Mouse (Mus musculus) left cerebral cortex, adult 2 months (tissue): Measurements from ENCODE around the gene Atp7b. TPM values are rescaled to one million over a fixed set of nuclear protein-coding genes. Genes with fewer than 3 reads are reported as not detected.
A peak's percentile ranks its signal among the peaks of the same experiment; 100 is the strongest.

ENCODE experiments used
- DNase-seq, 2 experiments: peaks; one replicate each; pipeline ENCODE4 v3.0.0; 2021 to 2022; ENCODE audit warnings: low spot score in 2 of 2, mixed read lengths in 1 of 2; ENCODE audit errors: extremely low spot score in 1 of 2
- H3K27ac ChIP-seq: fragments of 200-600 bp; 2 replicates; pipeline ENCODE4 v1.8.1; 2022
- H3K4me3 ChIP-seq: fragments of 200-600 bp; 2 replicates; pipeline ENCODE4 v1.8.1; 2022
- CTCF ChIP-seq: fragments of 200-600 bp; IDR thresholded peaks from 2 replicates; pipeline ENCODE4 v1.8.1; 2022; ENCODE audit warnings: antibody characterized with exemption, mild to moderate bottlenecking, moderate library complexity
- intact Hi-C: fragments of 180-260 bp; cut with DNase I; formaldehyde crosslinking; loops from one replicate; pipeline ENCODE4 v1.15.1; 2025
- total RNA-seq, 2 experiments: library from RNA; stranded (reverse); gene quantifications; 2 replicates each; pipeline ENCODE4 v1.2.3; 2021

Gene Atp7b
- total RNA-seq, 2 experiments from 2014 or later: 1.9 to 2.1 TPM

GRCm38 (mm10) chr8:21958414-21958813, 101.7 kb downstream of the Atp7b start, which contains the start of gene Fam90a1a:
Gene Fam90a1a, plus strand, starts transcription at chr8:21958714.
- intact Hi-C loops: loop anchor here (5.0 kb wide), 2 partner anchors 201 to 951 kb away; no protein-coding TSS in a partner anchor
- H3K27ac ChIP-seq: no peak within 1 kb of the TSS
- DNase-seq: no peak
- no peak within 1 kb of the TSS for H3K4me3 ChIP-seq
- TF ChIP-seq CTCF: no peak

DNA sequence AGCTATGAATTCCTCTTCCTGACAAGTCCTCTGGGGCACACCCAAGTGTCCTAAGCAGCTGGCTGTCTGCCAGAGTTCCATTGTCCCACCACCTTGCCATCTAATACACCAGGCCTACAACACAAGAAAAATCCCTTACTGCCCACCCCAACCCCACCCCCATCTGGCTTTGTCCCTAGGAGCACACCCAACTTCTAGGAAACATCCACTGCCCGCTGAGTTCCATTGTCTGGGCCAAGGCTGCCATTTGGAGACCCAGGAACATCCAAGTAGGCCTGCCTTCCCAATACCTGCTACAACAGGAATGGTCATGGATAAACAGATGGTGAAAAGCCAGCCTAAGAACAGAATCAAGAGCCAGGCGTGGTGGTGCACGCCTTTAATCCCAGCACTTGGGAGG, 103.8 kb downstream of the Atp7b start:
- TF ChIP-seq CTCF: no peak
- DNase-seq: no peak
- no peak overlapping the region for H3K4me3 ChIP-seq
- no peak overlapping the region for H3K27ac ChIP-seq
- intact Hi-C loops: loop anchor here (5.0 kb wide), 2 partner anchors 199 to 949 kb away; no protein-coding TSS in a partner anchor

- Histone ChIP-seq H3K4me3 (no peak overlapping the region), H3K27ac (no peak overlapping the region)
- peak; percentile 32 to 48 for DNase-seq
- peak; percentile 87 for TF ChIP-seq CTCF
- intact Hi-C loops: loop anchor here (5.0 kb wide), 2 partner anchors 198 to 948 kb away; no protein-coding TSS in a partner anchor
These were observed 104.8 kb downstream of the Atp7b start for GRCm38 (mm10) chr8:21955321-21955720.

DNA sequence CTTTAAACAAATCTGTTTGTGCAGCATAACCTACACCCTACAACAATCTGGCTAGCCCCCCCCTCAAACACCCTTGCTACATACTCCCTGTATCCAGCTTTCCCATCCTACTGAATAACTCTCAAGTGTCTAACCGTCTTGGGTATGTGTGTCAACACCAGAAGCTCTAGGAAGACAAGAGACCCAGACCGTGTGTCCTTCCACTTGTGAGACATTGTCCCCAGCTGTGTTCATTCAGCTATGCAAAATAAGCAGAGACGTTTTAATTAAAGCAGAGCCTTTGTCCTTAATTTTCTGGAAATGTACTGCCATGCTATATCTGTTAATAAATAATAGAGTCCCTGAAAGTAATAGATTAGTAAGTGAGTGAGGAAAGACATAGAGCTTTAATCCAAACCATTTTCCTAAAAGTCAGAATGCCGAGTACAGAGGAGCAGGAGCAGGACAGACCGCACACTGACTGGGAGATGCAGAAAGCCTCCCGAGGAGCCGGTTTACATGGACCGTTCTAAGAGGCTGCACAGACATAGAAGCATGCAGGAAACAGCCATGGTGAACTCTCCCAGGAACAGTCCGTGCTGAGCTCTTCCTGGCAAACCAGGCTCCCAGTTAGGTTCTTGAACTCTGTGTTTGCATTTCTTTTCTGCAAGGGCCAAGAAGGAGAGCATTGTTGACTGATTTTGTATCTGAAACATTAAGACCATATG, 112.6 kb downstream of the Atp7b start:
- no peak for TF ChIP-seq CTCF
- intact Hi-C loops: no loop called here
- DNase-seq: no peak
- no peak overlapping the region for H3K4me3 ChIP-seq
- no peak overlapping the region for H3K27ac ChIP-seq

- no peak within 1 kb of the TSS for H3K27ac ChIP-seq
- intact Hi-C loops: no loop called here
- H3K4me3 ChIP-seq: no peak within 1 kb of the TSS
- no peak for DNase-seq
- TF ChIP-seq CTCF: no peak
These were observed 113.6 kb downstream of the Atp7b start, which contains the start of gene Defb13 for GRCm38 (mm10) chr8:21946462-21946861. Gene Defb13, plus strand, starts transcription at chr8:21946762.

Other genes with a start within 250 kb of the Atp7b start
- not detected for gene Defb50, start 236.8 kb downstream of the Atp7b start, total RNA-seq
- not detected for gene Defb2, start 220.4 kb downstream of the Atp7b start, total RNA-seq
- not detected for gene Defb10, start 201.4 kb downstream of the Atp7b start, total RNA-seq
- not detected for gene Defb9, start 174.9 kb downstream of the Atp7b start, total RNA-seq
- not detected for gene Defb11, start 153.9 kb downstream of the Atp7b start, total RNA-seq
- not detected for gene Defb15, start 127.6 kb downstream of the Atp7b start, total RNA-seq
- gene Defb35, start 122.0 kb downstream of the Atp7b start, total RNA-seq: not detected
- gene Defb13, start 113.5 kb downstream of the Atp7b start, total RNA-seq: not detected
- gene Fam90a1a, start 101.6 kb downstream of the Atp7b start, total RNA-seq: not detected
- not detected for gene Ccdc70, start 90.5 kb downstream of the Atp7b start, total RNA-seq
- 10 to 100 TPM; 30.6 to 32.0 TPM for gene Alg11, start 416 bp upstream of the Atp7b start, total RNA-seq
- gene Nek5, start 64.7 kb upstream of the Atp7b start, total RNA-seq: not detected
- 1 to 10 TPM; 1.3 to 1.9 TPM for gene Nek3, start 106.1 kb upstream of the Atp7b start, total RNA-seq
- under 1 TPM; 0.34 to 0.70 TPM for gene Ckap2, start 125.5 kb upstream of the Atp7b start, total RNA-seq
- gene Vps36, start 132.5 kb upstream of the Atp7b start, total RNA-seq: 10 to 100 TPM; 23.6 to 25.7 TPM
- 1 to 10 TPM; 2.6 to 3.9 TPM for gene Thsd1, start 167.0 kb upstream of the Atp7b start, total RNA-seq
- gene Tpte, start 223.1 kb upstream of the Atp7b start, total RNA-seq: not detected